Mouse (Mus musculus) spleen, adult 2 months (tissue): Measurements from ENCODE around the gene Sp1.

Source experiments
- CTCF ChIP-seq: fragments of 200-500 bp; IDR thresholded peaks from 2 replicates; pipeline ENCODE4 v1.5.1; 2011; ENCODE audit warnings: mild to moderate bottlenecking, inconsistent platforms; ENCODE audit not compliant: insufficient read depth, insufficient read length, insufficient replicate concordance; ENCODE audit errors: extremely low read depth
- POLR2A ChIP-seq: fragments of 200-500 bp; IDR thresholded peaks from 2 replicates; pipeline ENCODE4 v1.6.1; 2011; ENCODE audit warnings: low read depth, low read length, inconsistent platforms

GRCm38 (mm10) chr15:102460971-102461370 is 55.0 kb downstream of the Sp1 start:
- TF ChIP-seq CTCF: no peak
- no peak for TF ChIP-seq POLR2A
